Mouse (Mus musculus): ENCODE data around the gene Lrrc32.

GRCm38 (mm10) chr7:98527085-98527484 is 38.0 kb downstream of the Lrrc32 start:
- TF ChIP-seq CTCF (IDR thresholded peaks at IDR 0.05; ENCODE audit: low read depth, low read length) (no peak), POLR2A (IDR thresholded peaks at IDR 0.05; ENCODE audit: extremely low read depth, insufficient read depth, low read length) (no peak)

Measured in liver, adult 2 months (tissue).